12 mouse cellular contexts compared by ENCODE assay signal in genomic region chr5:111291639-111292038, GRCm38 (mm10). TPM values are rescaled to one million over a fixed set of nuclear protein-coding genes. Genes with fewer than 3 reads are reported as not detected.
A peak's percentile ranks its signal among the peaks of the same experiment; 100 is the strongest.
DNase-seq lines count a peak whose midpoint lies in the region; ATAC-seq and TF ChIP-seq lines count a peak whose summit lies in the region.
"Had no signal": no experiment of that assay in that cellular context is flagged by ENCODE, and none has a peak within 500 bp of the region (broad histone marks: within the 10 kb centered on the region; RNA-seq: fewer than 3 reads in every experiment).

No protein-coding gene starts in this region.

- no peaks in the 10 kb centered on the region for H3K4me1 ChIP-seq in intestine, postnatal 0 days (replicated peaks; ENCODE audit: control insufficient read depth, insufficient read depth, low read length)
- no peaks in the 10 kb centered on the region for H3K4me1 ChIP-seq in intestine, embryonic 15.5 days (replicated peaks)
- H3K4me1 ChIP-seq in embryonic facial prominence, embryonic 14.5 days (ENCODE audit: control insufficient read depth, insufficient read depth, low read length) = no peaks in the 10 kb centered on the region
- no peaks in the 10 kb centered on the region for H3K4me1 ChIP-seq in hindbrain, postnatal 0 days (ENCODE audit: insufficient read depth, low read length)
- no peaks in the 10 kb centered on the region for H3K4me1 ChIP-seq in neural tube, embryonic 14.5 days (ENCODE audit: control insufficient read depth, insufficient read depth, low read length)

- intact Hi-C loops in gastrocnemius, postnatal 36 days (cut with DNase I) = no loop called here

- H3K4me2 ChIP-seq in intestine, postnatal 0 days (replicated peaks; ENCODE audit: low read depth) = no peak overlapping the region
- H3K4me2 ChIP-seq in intestine, embryonic 15.5 days (replicated peaks) = no peak overlapping the region
- H3K4me2 ChIP-seq in embryonic facial prominence, embryonic 14.5 days (ENCODE audit: low read depth, low read length) = peak overlapping the region; percentile 46
- peak overlapping the region; percentile 27; the same call in 1 of the 2 replicates for H3K4me2 ChIP-seq in hindbrain, postnatal 0 days (ENCODE audit: low read depth, low read length)
- H3K4me2 ChIP-seq in neural tube, embryonic 14.5 days (ENCODE audit: low read depth, low read length) = no peak overlapping the region

- no peak overlapping the region for H3K4me3 ChIP-seq in intestine, postnatal 0 days (ENCODE audit: low read depth, low read length)
- no peak overlapping the region for H3K4me3 ChIP-seq in intestine, embryonic 15.5 days (replicated peaks)
- peak overlapping the region; percentile 11; the same call in 1 of the 2 replicates for H3K4me3 ChIP-seq in embryonic facial prominence, embryonic 14.5 days (ENCODE audit: low read depth, low read length)
- no peak overlapping the region for H3K4me3 ChIP-seq in hindbrain, postnatal 0 days (ENCODE audit: low read length)
- no peak overlapping the region for H3K4me3 ChIP-seq in neural tube, embryonic 14.5 days (ENCODE audit: low read depth, low read length)

- no peak overlapping the region for H3K9ac ChIP-seq in intestine, postnatal 0 days (ENCODE audit: low read depth, low read length)
- no peak overlapping the region for H3K9ac ChIP-seq in intestine, embryonic 15.5 days
- 0 out of 2 replicates have a peak overlapping the region, but pooled peaks have one; percentile 30 for H3K9ac ChIP-seq in embryonic facial prominence, embryonic 14.5 days (ENCODE audit: low read depth, low read length)
- H3K9ac ChIP-seq in hindbrain, postnatal 0 days (replicated peaks; ENCODE audit: low read length) = no peak overlapping the region
- H3K9ac ChIP-seq in neural tube, embryonic 14.5 days (replicated peaks; ENCODE audit: low read depth, low read length) = no peak overlapping the region

- DNase-seq in embryonic facial prominence, embryonic 14.5 days (ENCODE audit: low spot score) = peak; percentile 90
- peak; percentile 77 for DNase-seq in hindbrain, postnatal 0 days (ENCODE audit: low spot score)
- DNase-seq in urinary bladder, postnatal 14 days (ENCODE audit: low spot score) = no peak
- DNase-seq in gastrocnemius, postnatal 36 days = no peak
- DNase-seq in natural killer cell, adult 2 months (ENCODE audit: low spot score in 2 of 2) = no peak
- DNase-seq: cerebellum, adult 9-10 months; heart, postnatal 36 days had no signal

- H3K27me3 ChIP-seq in intestine, postnatal 0 days (replicated peaks; ENCODE audit: control insufficient read depth, insufficient read depth, low read length) = no peaks in the 10 kb centered on the region
- H3K27me3 ChIP-seq in intestine, embryonic 15.5 days (replicated peaks) = no peaks in the 10 kb centered on the region
- H3K27me3 ChIP-seq in embryonic facial prominence, embryonic 14.5 days (replicated peaks; ENCODE audit: control insufficient read depth, insufficient read depth, low read length) = no peaks in the 10 kb centered on the region
- no peaks in the 10 kb centered on the region for H3K27me3 ChIP-seq in hindbrain, postnatal 0 days (ENCODE audit: insufficient read depth, low read length)
- no peaks in the 10 kb centered on the region for H3K27me3 ChIP-seq in neural tube, embryonic 14.5 days (ENCODE audit: control insufficient read depth, insufficient read depth, low read length)

- H3K27ac ChIP-seq in intestine, postnatal 0 days (ENCODE audit: low read depth, low read length) = no peak overlapping the region
- no peak overlapping the region for H3K27ac ChIP-seq in intestine, embryonic 15.5 days
- peak overlapping the region; percentile 48; the same call in 1 of the 2 replicates for H3K27ac ChIP-seq in embryonic facial prominence, embryonic 14.5 days (replicated peaks; ENCODE audit: low read depth, low read length)
- peak overlapping the region; percentile 60; the same call in 1 of the 2 replicates for H3K27ac ChIP-seq in hindbrain, postnatal 0 days
- H3K27ac ChIP-seq in neural tube, embryonic 14.5 days (ENCODE audit: low read depth, low read length) = no peak overlapping the region
- H3K27ac ChIP-seq: macrophage had no signal

- H3K36me3 ChIP-seq in intestine, postnatal 0 days (ENCODE audit: control insufficient read depth, insufficient read depth) = no peaks in the 10 kb centered on the region
- H3K36me3 ChIP-seq in intestine, embryonic 15.5 days = no peaks in the 10 kb centered on the region
- H3K36me3 ChIP-seq in embryonic facial prominence, embryonic 14.5 days (ENCODE audit: control insufficient read depth, insufficient read depth, low read length) = peaks cover 19% of the 10 kb centered on the region
- peaks cover 10% of the 10 kb centered on the region for H3K36me3 ChIP-seq in hindbrain, postnatal 0 days (ENCODE audit: insufficient read depth, low read length)
- H3K36me3 ChIP-seq in neural tube, embryonic 14.5 days (ENCODE audit: control insufficient read depth, insufficient read depth, low read length) = peaks cover 3% of the 10 kb centered on the region; the same call in 1 of the 2 replicates
- H3K36me3 ChIP-seq: G1E had no signal

- no peak for ATAC-seq in intestine, postnatal 0 days
- ATAC-seq in intestine, embryonic 15.5 days = no peak
- peak; percentile 91 for ATAC-seq in embryonic facial prominence, embryonic 14.5 days (ENCODE audit: low read depth)
- ATAC-seq in hindbrain, postnatal 0 days = peak; percentile 84
- ATAC-seq in neural tube, embryonic 14.5 days (ENCODE audit: low read depth) = peak; percentile 65; the same call in 1 of the 2 replicates

- no peaks in the 10 kb centered on the region for H3K9me3 ChIP-seq in intestine, postnatal 0 days (ENCODE audit: control insufficient read depth)
- no peaks in the 10 kb centered on the region for H3K9me3 ChIP-seq in intestine, embryonic 15.5 days
- no peaks in the 10 kb centered on the region for H3K9me3 ChIP-seq in embryonic facial prominence, embryonic 14.5 days (ENCODE audit: control insufficient read depth, low read length)
- H3K9me3 ChIP-seq in hindbrain, postnatal 0 days (ENCODE audit: low read length) = no peaks in the 10 kb centered on the region
- no peaks in the 10 kb centered on the region for H3K9me3 ChIP-seq in neural tube, embryonic 14.5 days (ENCODE audit: control insufficient read depth, low read length)
- H3K9me3 ChIP-seq: G1E had no signal

- 54% methylated on average over 10 of the region's 10 CpGs for WGBS in intestine, postnatal 0 days
- 54% methylated on average over 10 of the region's 10 CpGs for WGBS in intestine, embryonic 15.5 days
- 34% methylated on average over 10 of the region's 10 CpGs for WGBS in embryonic facial prominence, embryonic 14.5 days
- 40% methylated on average over 10 of the region's 10 CpGs for WGBS in hindbrain, postnatal 0 days
- WGBS in neural tube, embryonic 14.5 days = 56% methylated on average over 10 of the region's 10 CpGs

- 0 out of 2 replicates have a peak, but pooled peaks have one; percentile 7 for TF ChIP-seq CTCF in intestine, postnatal 0 days (IDR thresholded peaks at IDR 0.05; ENCODE audit: low read depth)
- peak; percentile 37 for TF ChIP-seq CTCF in hindbrain, postnatal 0 days (IDR thresholded peaks at IDR 0.05; ENCODE audit: low read depth)

RNA-seq across cellular contexts. Expression of gene Pitpnb, which starts 38.9 kb away (rescaled TPM):
- polyA plus RNA-seq in intestine, postnatal 0 days (2015; fragmentation: Nextera tagmentation; extraction: Ambion mirVana) = 42.9 and 44.0 TPM in 2 replicates
- 93.6 and 94.2 TPM in 2 replicates for polyA plus RNA-seq in intestine, embryonic 15.5 days (2015; fragmentation: Nextera tagmentation; extraction: Ambion mirVana)
- polyA plus RNA-seq in embryonic facial prominence, embryonic 14.5 days (2014; fragmentation: Nextera tagmentation; extraction: Ambion mirVana) = 99.7 and 102 TPM in 2 replicates
- total RNA-seq in hindbrain, postnatal 0 days (2014; rRNA removed) = 9.0 and 10.2 TPM in 2 replicates
- polyA plus RNA-seq in hindbrain, postnatal 0 days (2015; fragmentation: Nextera tagmentation; extraction: Ambion mirVana) = 78.8 and 79.9 TPM in 2 replicates
- 109 and 113 TPM in 2 replicates for polyA plus RNA-seq in neural tube, embryonic 14.5 days (2014; fragmentation: Nextera tagmentation; extraction: Ambion mirVana)
- total RNA-seq in gastrocnemius, postnatal 36 days (2021) = 10 to 100 TPM; 19.4 to 20.2 TPM

Comparison
In these comparisons a context has a peak if more than half of its experiments do, and no peak if none do; other contexts are left out.
1. ATAC-seq: peak in embryonic facial prominence, embryonic 14.5 days (single experiment), hindbrain, postnatal 0 days (single experiment) and neural tube, embryonic 14.5 days (single experiment); none in intestine, postnatal 0 days (single experiment) and intestine, embryonic 15.5 days (single experiment).
2. H3K27ac ChIP-seq: peak in embryonic facial prominence, embryonic 14.5 days (single experiment) and hindbrain, postnatal 0 days (single experiment); none in intestine, postnatal 0 days (single experiment), intestine, embryonic 15.5 days (single experiment) and neural tube, embryonic 14.5 days (single experiment).
3. H3K4me2 ChIP-seq: peak in embryonic facial prominence, embryonic 14.5 days (single experiment) and hindbrain, postnatal 0 days (single experiment); none in intestine, postnatal 0 days (single experiment), intestine, embryonic 15.5 days (single experiment) and neural tube, embryonic 14.5 days (single experiment).
4. DNase-seq: peak in embryonic facial prominence, embryonic 14.5 days (single experiment) and hindbrain, postnatal 0 days (single experiment); none in urinary bladder, postnatal 14 days (single experiment), gastrocnemius, postnatal 36 days (0 of 2) and natural killer cell, adult 2 months (0 of 2).